Mouse (Mus musculus) intestine, postnatal 0 days (tissue): Measurements from ENCODE around the gene B3gnt7. TPM values are rescaled to one million over a fixed set of nuclear protein-coding genes. Genes with fewer than 3 reads are reported as not detected.

Source experiments
- ATAC-seq: fragments of 200-750 bp; cut with Nextera tagmentation; 2 replicates; pipeline ENCODE4 v1.8.0; 2017; ENCODE audit warnings: mild to moderate bottlenecking, moderate TSS enrichment, moderate library complexity
- H3K27ac ChIP-seq: fragments of 300-500 bp; sonication (generic); 2 replicates; pipeline ENCODE4 v1.5.1; 2014; ENCODE audit warnings: mild to moderate bottlenecking, low read depth, low read length, moderate library complexity
- H3K27me3 ChIP-seq: fragments of 300-500 bp; sonication (generic); replicated peaks from 2 replicates; pipeline ENCODE4 v1.6.1; 2014; ENCODE audit warnings: low read length, mixed read lengths; ENCODE audit not compliant: control insufficient read depth, insufficient read depth
- H3K36me3 ChIP-seq: fragments of 300-500 bp; sonication (generic); 2 replicates; pipeline ENCODE4 v1.6.1; 2014; ENCODE audit warnings: mild to moderate bottlenecking, moderate library complexity; ENCODE audit not compliant: control insufficient read depth, insufficient read depth
- H3K4me1 ChIP-seq: fragments of 300-500 bp; sonication (generic); replicated peaks from 2 replicates; pipeline ENCODE4 v1.6.1; 2014; ENCODE audit warnings: antibody characterized with exemption, low read length, mixed read lengths; ENCODE audit not compliant: control insufficient read depth, insufficient read depth
- H3K4me2 ChIP-seq: fragments of 300-500 bp; sonication (generic); replicated peaks from 2 replicates; pipeline ENCODE4 v1.6.1; 2014; ENCODE audit warnings: low read depth, mild to moderate bottlenecking, moderate library complexity
- H3K4me3 ChIP-seq: fragments of 300-500 bp; sonication (generic); 2 replicates; pipeline ENCODE4 v1.5.1; 2014; ENCODE audit warnings: low read depth, low read length
- H3K9ac ChIP-seq: fragments of 300-500 bp; sonication (generic); 2 replicates; pipeline ENCODE4 v1.6.1; 2014; ENCODE audit warnings: mild to moderate bottlenecking, low read depth, low read length
- H3K9me3 ChIP-seq: fragments of 300-500 bp; sonication (generic); 2 replicates; pipeline ENCODE4 v1.6.1; 2016; ENCODE audit warnings: mixed run types; ENCODE audit not compliant: control insufficient read depth
- CTCF ChIP-seq: sonication (generic); IDR thresholded peaks from 2 replicates; pipeline ENCODE4 v1.5.1; 2016; ENCODE audit warnings: low read depth, mild to moderate bottlenecking, control low read depth, antibody characterized with exemption, moderate library complexity
- WGBS: fragments of 180-500 bp; shearing (Covaris S2); extraction: QIAGEN DNeasy Blood & Tissue Kit; methylation state at CpG from one replicate; pipeline ENCODE4 v1.1.7; 2014; 5-methylcytosine and 5-hydroxymethylcytosine counted together
- polyA plus RNA-seq: library from polyadenylated mRNA; unstranded; fragments of >200 nt; fragmentation: Nextera tagmentation; extraction: Ambion mirVana; gene quantifications from 2 replicates; pipeline ENCODE4 v1.2.1, GENCODE M21; 2015

Gene B3gnt7
- polyA plus RNA-seq, 1 experiment from 2014 or later: 3.2 TPM

GRCm38 (mm10) chr1:86265060-86265459 is 37.6 kb upstream of the B3gnt7 start:
- H3K9me3 ChIP-seq: no peaks in the 10 kb centered on the region
- WGBS: 42% methylated on average over 3 of the region's 3 CpGs
- ATAC-seq: no peak
- H3K9ac ChIP-seq: no peak overlapping the region
- no peak overlapping the region for H3K4me3 ChIP-seq
- no peaks in the 10 kb centered on the region for H3K27me3 ChIP-seq
- H3K4me2 ChIP-seq: no peak overlapping the region
- no peak for TF ChIP-seq CTCF
- 0 out of 2 replicates have a peak, but pooled peaks cover 4% of the 10 kb centered on the region for H3K4me1 ChIP-seq
- H3K36me3 ChIP-seq: no peaks in the 10 kb centered on the region
- H3K27ac ChIP-seq: no peak overlapping the region

- ATAC-seq: no peak
Observed at GRCm38 (mm10) chr1:86268492-86269189, 34.0 kb upstream of the B3gnt7 start.

GRCm38 (mm10) chr1:86269190-86269508 is 33.5 kb upstream of the B3gnt7 start:
- 39% methylated on average over 4 of the region's 4 CpGs for WGBS
- ATAC-seq: peak; percentile 78

More at GRCm38 (mm10) chr1:86268492-86269189, 34.0 kb upstream of the B3gnt7 start:
- Histone ChIP-seq H3K27me3 (no peaks in the 10 kb centered on the region), H3K27ac (no peak overlapping the region), H3K9ac (no peak overlapping the region), H3K4me2 (no peak overlapping the region), H3K4me3 (no peak overlapping the region), H3K4me1 (0 out of 2 replicates have a peak, but pooled peaks cover 11% of the 10 kb centered on the region), H3K9me3 (no peaks in the 10 kb centered on the region), H3K36me3 (no peaks in the 10 kb centered on the region)
- WGBS: 71% methylated on average over 9 of the region's 9 CpGs
- TF ChIP-seq CTCF: no peak

GRCm38 (mm10) chr1:86271707-86272106 is 30.9 kb upstream of the B3gnt7 start:
- peak; percentile 62 for ATAC-seq
- H3K9ac ChIP-seq: no peak overlapping the region
- H3K4me1 ChIP-seq: 0 out of 2 replicates have a peak, but pooled peaks cover 11% of the 10 kb centered on the region
- WGBS: 40% methylated on average over 6 of the region's 6 CpGs
- TF ChIP-seq CTCF: no peak
- H3K36me3 ChIP-seq: no peaks in the 10 kb centered on the region
- no peak overlapping the region for H3K4me2 ChIP-seq
- H3K4me3 ChIP-seq: no peak overlapping the region
- H3K27me3 ChIP-seq: no peaks in the 10 kb centered on the region
- H3K27ac ChIP-seq: no peak overlapping the region; the same call in 1 of the 2 replicates
- no peaks in the 10 kb centered on the region for H3K9me3 ChIP-seq

More at GRCm38 (mm10) chr1:86269190-86269508, 33.5 kb upstream of the B3gnt7 start:
- H3K4me2 ChIP-seq: no peak overlapping the region
- H3K4me1 ChIP-seq: 0 out of 2 replicates have a peak, but pooled peaks cover 11% of the 10 kb centered on the region
- peak overlapping the region; percentile 41; the same call in 1 of the 2 replicates for H3K27ac ChIP-seq
- no peak for TF ChIP-seq CTCF
- H3K36me3 ChIP-seq: no peaks in the 10 kb centered on the region
- no peak overlapping the region for H3K9ac ChIP-seq
- H3K27me3 ChIP-seq: no peaks in the 10 kb centered on the region
- no peak overlapping the region for H3K4me3 ChIP-seq
- H3K9me3 ChIP-seq: no peaks in the 10 kb centered on the region

GRCm38 (mm10) chr1:86277055-86277454 is 25.6 kb upstream of the B3gnt7 start:
- WGBS: 80% methylated on average over 5 of the region's 5 CpGs
- Histone ChIP-seq H3K4me2 (no peak overlapping the region), H3K27ac (no peak overlapping the region), H3K36me3 (no peaks in the 10 kb centered on the region), H3K4me1 (0 out of 2 replicates have a peak, but pooled peaks cover 4% of the 10 kb centered on the region), H3K4me3 (no peak overlapping the region), H3K27me3 (no peaks in the 10 kb centered on the region), H3K9ac (no peak overlapping the region), H3K9me3 (no peaks in the 10 kb centered on the region)
- no peak for TF ChIP-seq CTCF
- ATAC-seq: no peak

GRCm38 (mm10) chr1:86281781-86282536 is 20.7 kb upstream of the B3gnt7 start:
- no peak overlapping the region for H3K9ac ChIP-seq
- peak; percentile 88 for ATAC-seq
- peak overlapping the region; percentile 62 for H3K27ac ChIP-seq
- no peaks in the 10 kb centered on the region for H3K36me3 ChIP-seq
- H3K9me3 ChIP-seq: no peaks in the 10 kb centered on the region
- 59% methylated on average over 11 of the region's 11 CpGs for WGBS
- no peaks in the 10 kb centered on the region for H3K27me3 ChIP-seq
- no peak for TF ChIP-seq CTCF
- H3K4me3 ChIP-seq: no peak overlapping the region
- H3K4me2 ChIP-seq: no peak overlapping the region
- peaks cover under 1% of the 10 kb centered on the region; the same call in 1 of the 2 replicates for H3K4me1 ChIP-seq
